Mouse (Mus musculus) ES-Bruce4 (cell line): ENCODE measurements at regions not wholly inside any gene's neighbourhood (a gene's known extent, or its start where the extent isn't known, plus 50 kb on each side); places are given as distances from the start of the nearest gene placed in this dataset.

Source experiments
- CTCF ChIP-seq: IDR thresholded peaks from one replicate; pipeline ENCODE4 v1.8.1; 2011; ENCODE audit warnings: low read depth, low read length
- POLR2A ChIP-seq: IDR thresholded peaks from one replicate; pipeline ENCODE4 v1.8.1; 2011; ENCODE audit warnings: low read length; ENCODE audit not compliant: insufficient read depth

DNA sequence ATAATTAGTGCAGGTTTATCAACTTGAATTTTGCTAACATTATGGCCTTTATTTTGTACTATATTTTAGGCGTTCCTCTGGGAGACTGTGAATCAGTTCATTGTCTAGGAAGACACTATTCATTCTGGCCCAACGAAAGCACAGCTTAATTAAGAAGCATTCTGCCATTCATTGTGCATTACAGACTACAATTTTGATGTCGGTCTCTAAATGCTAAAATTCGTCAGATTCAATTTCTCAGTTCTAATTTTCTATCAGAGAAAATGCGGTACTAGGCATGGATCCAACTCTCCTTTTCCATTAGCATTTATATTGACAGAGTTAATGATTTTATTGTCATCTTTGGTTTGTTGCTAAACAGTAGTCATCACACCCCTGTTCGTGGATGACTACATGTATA, 337.1 kb downstream of the Pros1 start:
- no peak for TF ChIP-seq CTCF
- TF ChIP-seq POLR2A = no peak
